Mouse (Mus musculus) embryo, embryonic 11.5 days (tissue): ENCODE results near the gene Fbxw2.
"Not testable (repeated sequence)": the region's sequence is repeated elsewhere in the genome, so short reads cannot be mapped to it uniquely, and the experiment has no call there.

Source experiments
- DNase-seq: peaks from one replicate; pipeline ENCODE4 v3.0.0-alpha.2; 2012; ENCODE audit warnings: low read depth, low spot score

Gene Fbxw2

GRCm38 (mm10) chr2:34773673-34774072, 52.4 kb downstream of the Fbxw2 start:
- DNase-seq, result no peak

DNA sequence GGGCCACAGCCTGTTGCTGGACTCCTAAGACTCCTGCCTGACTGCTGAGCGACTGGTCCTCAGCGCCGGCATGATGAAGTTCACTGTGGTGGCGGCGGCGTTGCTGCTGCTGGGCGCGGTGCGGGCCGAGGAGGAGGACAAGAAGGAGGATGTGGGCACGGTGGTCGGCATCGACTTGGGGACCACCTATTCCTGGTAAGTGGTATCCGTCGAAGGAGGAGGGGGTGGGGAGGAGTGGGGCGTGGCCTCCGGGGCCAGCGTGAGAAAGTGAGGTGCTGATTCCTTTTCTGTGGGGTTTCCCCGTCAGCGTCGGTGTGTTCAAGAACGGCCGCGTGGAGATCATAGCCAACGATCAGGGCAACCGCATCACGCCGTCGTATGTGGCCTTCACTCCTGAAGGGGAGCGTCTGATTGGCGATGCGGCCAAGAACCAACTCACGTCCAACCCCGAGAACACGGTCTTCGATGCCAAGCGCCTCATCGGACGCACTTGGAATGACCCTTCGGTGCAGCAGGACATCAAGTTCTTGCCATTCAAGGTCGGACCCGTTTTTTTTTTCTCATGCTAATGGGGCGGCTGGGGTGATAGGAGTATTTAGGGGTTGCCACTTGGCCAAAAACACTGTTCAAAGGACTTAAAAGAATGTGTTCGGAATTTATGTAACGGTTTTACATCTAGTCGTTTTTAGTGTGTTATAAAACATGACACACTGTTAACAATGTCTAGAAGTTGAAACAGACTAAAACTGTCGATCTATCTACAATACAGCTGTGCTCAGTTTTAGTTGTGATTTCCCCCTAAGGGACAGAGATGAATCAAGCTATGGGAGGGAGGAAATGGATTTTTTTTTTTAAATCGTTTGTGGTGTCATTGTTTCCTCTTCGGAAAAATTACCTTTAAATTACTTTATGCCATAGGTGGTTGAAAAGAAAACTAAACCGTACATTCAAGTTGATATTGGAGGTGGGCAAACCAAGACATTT, 53.6 kb downstream of the Fbxw2 start:
- peak; percentile 39 for DNase-seq

DNA sequence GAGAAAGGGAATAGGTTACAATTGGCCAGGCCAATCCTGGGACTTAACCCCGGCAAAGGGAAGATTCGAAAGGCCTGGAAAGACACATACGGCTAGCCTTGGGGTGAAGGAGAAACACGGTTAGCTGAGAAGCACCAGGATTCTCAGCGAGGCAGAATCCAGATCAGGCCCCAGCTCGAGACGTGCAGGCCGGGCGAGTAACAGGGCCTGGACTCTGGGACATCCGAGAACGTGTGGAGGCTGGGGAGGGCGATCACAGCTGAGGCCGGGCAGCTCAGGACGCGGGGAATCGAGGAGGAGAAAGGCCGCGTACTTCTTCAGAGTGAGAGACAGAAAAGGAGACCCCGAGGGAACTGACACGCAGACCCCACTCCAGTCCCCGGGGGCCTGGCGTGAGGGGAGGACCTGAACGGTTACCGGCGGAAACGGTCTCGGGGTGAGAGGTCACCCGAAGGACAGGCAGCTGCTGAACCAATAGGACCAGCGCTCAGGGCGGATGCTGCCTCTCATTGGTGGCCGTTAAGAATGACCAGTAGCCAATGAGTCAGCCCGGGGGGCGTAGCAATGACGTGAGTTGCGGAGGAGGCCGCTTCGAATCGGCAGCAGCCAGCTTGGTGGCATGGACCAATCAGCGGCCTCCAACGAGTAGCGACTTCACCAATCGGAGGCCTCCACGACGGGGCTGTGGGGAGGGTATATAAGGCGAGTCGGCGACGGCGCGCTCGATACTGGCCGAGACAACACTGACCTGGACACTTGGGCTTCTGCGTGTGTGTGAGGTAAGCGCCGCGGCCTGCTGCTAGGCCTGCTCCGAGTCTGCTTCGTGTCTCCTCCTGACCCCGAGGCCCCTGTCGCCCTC, 54.5 kb downstream of the Fbxw2 start, which contains the start of gene Hspa5:
Gene Hspa5, plus strand, starts transcription at position 603 of the 859 bp plus-strand sequence.
- peak; percentile 98 for DNase-seq

- DNase-seq, result no peak
Measured at GRCm38 (mm10) chr2:34770951-34771350, 55.2 kb downstream of the Fbxw2 start.

DNA sequence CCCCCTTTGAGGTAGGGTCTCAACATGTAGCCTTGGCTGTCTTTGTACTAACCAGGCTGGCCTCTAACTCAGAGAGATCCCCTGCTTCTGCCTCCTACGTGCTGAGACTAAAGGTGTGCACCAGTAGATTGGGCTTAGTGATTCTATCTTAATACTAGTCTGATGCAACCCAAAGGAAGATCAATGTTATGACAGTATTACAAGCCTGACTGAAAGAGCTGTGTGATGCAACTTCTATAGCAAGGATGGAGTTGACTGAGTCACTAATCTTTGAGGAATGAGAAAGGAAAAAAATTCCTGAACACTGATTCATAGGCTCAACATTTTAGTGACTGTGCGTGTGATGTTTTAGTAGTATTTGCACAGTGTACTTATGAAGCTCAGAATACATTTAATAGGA, 56.1 kb downstream of the Fbxw2 start:
- no peak for DNase-seq

- DNase-seq, result no peak
Measured at GRCm38 (mm10) chr2:34764801-34765200, 61.3 kb downstream of the Fbxw2 start.

- no peak for DNase-seq
Measured at GRCm38 (mm10) chr2:34762872-34763271, 63.2 kb downstream of the Fbxw2 start.

GRCm38 (mm10) chr2:34762174-34762573, 63.9 kb downstream of the Fbxw2 start:
- DNase-seq, result no peak

DNA sequence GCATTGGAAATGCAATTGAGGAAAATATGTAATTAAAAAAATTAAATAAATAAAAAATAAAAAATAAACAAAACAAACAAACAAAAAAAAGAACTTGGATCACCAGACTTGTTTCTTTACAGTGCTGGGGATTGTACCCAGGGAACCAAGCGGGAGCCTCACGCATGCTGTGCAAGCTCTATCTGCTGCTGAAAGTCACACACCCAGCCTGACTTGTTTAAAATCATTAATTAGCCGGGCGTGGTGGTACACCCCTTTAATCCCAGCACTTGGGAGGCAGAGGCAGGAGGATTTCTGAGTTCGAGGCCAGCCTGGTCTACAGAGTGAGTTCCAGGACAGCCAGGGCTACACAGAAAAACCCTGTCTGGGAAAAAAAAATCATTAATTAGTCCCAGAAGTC, 64.8 kb downstream of the Fbxw2 start:
- DNase-seq, result not testable (repeated sequence)

DNA sequence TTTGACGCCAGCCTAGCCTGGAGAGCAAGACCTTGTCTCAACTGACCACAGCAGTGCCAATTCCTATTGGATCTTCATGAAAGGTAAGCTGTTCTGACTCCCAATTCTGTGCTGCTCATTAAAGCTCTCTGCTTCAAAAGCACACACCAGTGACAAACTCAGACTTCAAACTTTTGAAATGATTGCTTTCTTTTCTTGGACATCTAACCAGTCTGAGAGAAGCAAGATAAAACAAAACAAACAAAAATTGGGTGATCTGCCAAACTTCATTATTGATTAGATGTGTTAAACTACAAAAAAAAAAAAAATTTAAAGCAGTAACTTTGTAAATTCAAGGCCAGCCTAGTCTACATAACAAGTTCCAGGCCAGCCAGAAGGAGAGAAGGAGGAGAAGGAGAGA, 68.8 kb downstream of the Fbxw2 start:
- no peak for DNase-seq

- peak; percentile 50 for DNase-seq
Measured at GRCm38 (mm10) chr2:34754551-34755358, 71.4 kb downstream of the Fbxw2 start, which contains the start of gene Gapvd1. Gene Gapvd1 (minus strand): TSS chr2:34755232.
